Mouse (Mus musculus): Measurements from ENCODE around the gene Gpalpp1.

DNA sequence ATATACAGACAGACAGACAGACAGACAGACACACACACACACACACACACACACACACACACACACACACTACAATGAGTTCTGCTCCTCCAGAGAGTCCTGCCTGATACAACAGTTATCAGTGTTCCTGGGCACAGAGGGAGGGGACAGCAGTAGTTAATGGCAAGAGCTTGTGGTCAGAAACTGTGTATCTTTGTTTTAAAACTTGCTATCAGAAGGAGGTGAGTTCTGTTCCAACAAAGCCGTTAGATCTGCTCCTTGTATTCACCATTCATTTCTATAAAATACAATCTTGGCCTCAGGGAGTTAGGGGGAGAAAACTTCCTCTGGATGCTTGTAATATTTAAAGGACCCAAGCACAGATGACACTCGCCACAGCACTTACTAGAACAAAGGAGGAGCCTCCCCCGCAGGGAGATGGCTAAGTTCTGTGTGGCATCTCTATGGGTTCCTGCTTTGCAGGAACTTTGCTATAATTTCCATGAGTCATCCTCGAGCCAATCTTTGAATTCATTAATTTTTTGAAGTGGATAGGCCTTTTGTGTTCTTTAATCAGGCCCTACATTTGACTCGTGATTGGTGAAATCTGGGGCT, 47.7 kb upstream of the Gpalpp1 start:
- TF ChIP-seq CTCF (IDR thresholded peaks at IDR 0.05; ENCODE audit: insufficient read depth, low read depth, low read length): no peak
- no peak for TF ChIP-seq POLR2A (IDR thresholded peaks at IDR 0.05; ENCODE audit: insufficient read depth, low read depth, low read length)

All from olfactory bulb, adult 2 months (tissue).